Mouse (Mus musculus) ovary, postnatal 36 days (tissue): ENCODE results near the gene Hspb6.

ENCODE experiments used
- DNase-seq: peaks from one replicate; pipeline ENCODE4 v3.0.0; 2022; ENCODE audit warnings: low spot score, mixed read lengths

The Hspb6 gene

GRCm38 (mm10) chr7:30587842-30588667 lies 36.1 kb downstream of the Hspb6 start:
- DNase-seq = no peak

GRCm38 (mm10) chr7:30588676-30589434 lies 36.9 kb downstream of the Hspb6 start, which contains the start of gene Kmt2b:
TSS of gene Kmt2b (minus strand) at chr7:30588726.
- DNase-seq = peak; percentile 98

- DNase-seq = peak; percentile 83
These were observed 37.7 kb downstream of the Hspb6 start for GRCm38 (mm10) chr7:30589435-30590301.

- DNase-seq = no peak
These were observed 39.1 kb downstream of the Hspb6 start for GRCm38 (mm10) chr7:30590927-30591604.

GRCm38 (mm10) chr7:30591605-30591951 lies 39.6 kb downstream of the Hspb6 start:
- no peak for DNase-seq

GRCm38 (mm10) chr7:30592772-30593423 lies 40.9 kb downstream of the Hspb6 start:
- no peak for DNase-seq

GRCm38 (mm10) chr7:30593579-30594509 lies 41.9 kb downstream of the Hspb6 start:
- no peak for DNase-seq

- no peak for DNase-seq
These were observed 42.6 kb downstream of the Hspb6 start for GRCm38 (mm10) chr7:30594510-30595024.

GRCm38 (mm10) chr7:30596093-30596492 lies 44.1 kb downstream of the Hspb6 start:
- DNase-seq = no peak

GRCm38 (mm10) chr7:30596811-30597210 lies 44.8 kb downstream of the Hspb6 start:
- no peak for DNase-seq

- DNase-seq = no peak
These were observed 46.8 kb downstream of the Hspb6 start, which contains the start of gene Zbtb32 for GRCm38 (mm10) chr7:30598786-30599185. TSS of gene Zbtb32 (minus strand) at chr7:30598909.

- DNase-seq = peak; percentile 83
These were observed 48.0 kb downstream of the Hspb6 start for GRCm38 (mm10) chr7:30599933-30600353.

- DNase-seq = no peak
These were observed 48.7 kb downstream of the Hspb6 start for GRCm38 (mm10) chr7:30600651-30601050.

- DNase-seq = no peak
These were observed 50.6 kb downstream of the Hspb6 start for GRCm38 (mm10) chr7:30602583-30602982.

- DNase-seq = no peak
These were observed 52.4 kb downstream of the Hspb6 start for GRCm38 (mm10) chr7:30604424-30604823.

- DNase-seq = no peak
These were observed 53.0 kb downstream of the Hspb6 start for GRCm38 (mm10) chr7:30604944-30605343.
